Mouse (Mus musculus) retina, adult 2 months (tissue): ENCODE results near the gene Tas2r125.
"Not testable (repeated sequence)": the region's sequence is repeated elsewhere in the genome, so short reads cannot be mapped to it uniquely, and the experiment has no call there.

Source experiments
- DNase-seq: peaks from one replicate; pipeline ENCODE4 v3.0.0-alpha.2; 2012; ENCODE audit warnings: low read depth, low spot score

Tas2r125 gene

GRCm38 (mm10) chr6:132909351-132909750 is at the start of gene Tas2r125:
TSS of gene Tas2r125 (plus strand) at chr6:132909651.
- no peak for DNase-seq

GRCm38 (mm10) chr6:132867708-132868107 is 41.7 kb upstream of the Tas2r125 start, which contains the start of gene Tas2r110:
TSS of gene Tas2r110 (plus strand) at chr6:132868008.
- DNase-seq: no peak

GRCm38 (mm10) chr6:132892711-132893110 is 16.7 kb upstream of the Tas2r125 start, which contains the start of gene Tas2r113:
TSS of gene Tas2r113 (plus strand) at chr6:132893011.
- no peak for DNase-seq

GRCm38 (mm10) chr6:132941376-132941775 is 31.9 kb downstream of the Tas2r125 start:
- not testable (repeated sequence) for DNase-seq

- no peak for DNase-seq
These were observed 41.4 kb downstream of the Tas2r125 start, which contains the start of gene Tas2r129 for GRCm38 (mm10) chr6:132950802-132951201. TSS of gene Tas2r129 (plus strand) at chr6:132951102.

GRCm38 (mm10) chr6:132957819-132958218 is 48.4 kb downstream of the Tas2r125 start, which contains the start of gene Tas2r131:
TSS of gene Tas2r131 (minus strand) at chr6:132957919.
- DNase-seq: no peak
